Mouse (Mus musculus): ENCODE data around the gene Wdr91.

GRCm38 (mm10) chr6:34938280-34938928, 27.7 kb upstream of the Wdr91 start:
- TF ChIP-seq CTCF (conservative IDR thresholded peaks at IDR 0.05; ENCODE audit: low read length) (no peak), POU5F1 (IDR thresholded peaks at IDR 0.05; ENCODE audit: borderline replicate concordance, low read length) (no peak), NANOG (IDR thresholded peaks at IDR 0.05; ENCODE audit: borderline replicate concordance, low read length) (no peak)

All from E14TG2a.4 (cell line).